Mouse (Mus musculus) erythroid progenitor cell, adult 5-6 weeks (primary cell): ENCODE data around the gene Olfr1382. TPM values are rescaled to one million over a fixed set of nuclear protein-coding genes. Genes with fewer than 3 reads are reported as not detected.
"Not testable (repeated sequence)": the region's sequence is repeated elsewhere in the genome, so short reads cannot be mapped to it uniquely, and the experiment has no call there.

Source experiments
- ATAC-seq: replicated peaks from 2 replicates; pipeline ENCODE4 v1.8.0; 2016; ENCODE audit warnings: moderate number of reproducible peaks, mild to moderate bottlenecking, moderate TSS enrichment, inconsistent platforms; ENCODE audit not compliant: poor library complexity, low FRiP score, severe bottlenecking
- total RNA-seq, 2 experiments: library from RNA; stranded (forward) in 1 of 2; stranded (reverse) in 1 of 2; fragments of 150-400 nt in 1 of 2; fragments of 186-747, 209-891 nt in 1 of 2; gene quantifications; 2 replicates each; pipeline versions ENCODE4 v1.2.3 to v1.2.4; 2015 to 2017; ENCODE audit warnings: low replicate concordance in 2 of 2

Gene Olfr1382
- total RNA-seq (2015; ENCODE audit: low replicate concordance) (not detected in 2 replicates), total RNA-seq (2017; ENCODE audit: low replicate concordance) (not detected in 2 replicates)

DNA sequence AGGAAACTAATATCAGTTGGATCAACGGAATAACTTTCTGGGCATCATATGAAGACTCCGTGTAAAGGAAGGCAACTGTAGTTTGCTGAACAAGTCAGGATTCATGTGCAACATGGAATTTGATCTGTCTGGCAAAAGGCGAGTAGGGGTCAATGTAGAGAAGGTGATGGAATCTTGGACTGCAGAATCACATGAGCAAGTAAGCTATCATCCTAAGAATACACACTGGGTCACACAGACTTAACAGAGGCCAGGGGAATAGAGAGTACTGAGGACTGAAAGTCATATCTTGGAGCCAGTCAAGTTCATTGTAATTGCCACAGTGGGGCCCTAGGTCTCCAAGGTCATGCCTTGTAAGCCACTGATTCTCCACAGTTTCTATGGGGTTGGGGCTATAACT is at the start of gene Olfr1382:
TSS of gene Olfr1382 (plus strand) at position 301 of the 400 bp plus-strand sequence.
- no peak for ATAC-seq

DNA sequence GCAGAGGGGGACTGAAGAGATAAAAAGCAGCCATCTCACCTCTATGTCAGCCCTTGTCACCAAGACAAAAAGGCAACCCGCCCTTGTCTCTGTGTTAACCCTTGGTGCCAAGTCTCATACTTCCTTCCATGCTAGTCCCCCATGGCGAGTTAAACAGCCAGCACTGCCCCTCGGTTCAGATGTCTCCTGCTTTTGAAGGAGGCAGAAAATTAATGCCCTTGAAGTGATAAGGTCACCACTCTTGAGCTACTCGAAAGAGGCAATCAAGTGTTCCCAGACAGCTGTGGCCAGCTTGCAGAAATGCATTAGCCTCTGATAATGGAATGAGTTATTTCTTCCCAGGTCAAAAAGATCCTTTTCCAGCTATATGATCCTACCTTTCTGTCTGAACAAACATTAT is 42.1 kb upstream of the Olfr1382 start:
- no peak for ATAC-seq

DNA sequence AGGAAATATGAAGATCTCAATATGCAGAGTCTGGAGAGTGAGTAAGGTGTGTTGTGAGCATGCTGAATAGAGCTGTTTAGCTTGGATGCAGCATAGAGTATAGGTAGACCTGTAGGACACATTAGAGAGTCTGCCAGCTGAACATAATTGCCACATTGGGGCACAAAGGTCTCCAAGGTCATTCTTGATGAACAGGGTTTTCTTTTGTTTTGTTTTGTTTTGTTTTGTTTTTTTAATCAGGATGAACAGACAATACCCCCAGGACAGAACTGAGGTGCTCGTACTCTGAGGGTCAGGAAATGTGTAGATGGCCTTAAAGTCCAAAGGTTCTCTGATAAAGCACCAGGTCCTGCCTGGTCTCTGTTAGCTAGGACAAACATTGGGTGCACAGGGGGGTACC is 39.3 kb upstream of the Olfr1382 start, which contains the start of gene Olfr1385:
TSS of gene Olfr1385 (plus strand) at position 301 of the 400 bp plus-strand sequence.
- ATAC-seq, result not testable (repeated sequence)

DNA sequence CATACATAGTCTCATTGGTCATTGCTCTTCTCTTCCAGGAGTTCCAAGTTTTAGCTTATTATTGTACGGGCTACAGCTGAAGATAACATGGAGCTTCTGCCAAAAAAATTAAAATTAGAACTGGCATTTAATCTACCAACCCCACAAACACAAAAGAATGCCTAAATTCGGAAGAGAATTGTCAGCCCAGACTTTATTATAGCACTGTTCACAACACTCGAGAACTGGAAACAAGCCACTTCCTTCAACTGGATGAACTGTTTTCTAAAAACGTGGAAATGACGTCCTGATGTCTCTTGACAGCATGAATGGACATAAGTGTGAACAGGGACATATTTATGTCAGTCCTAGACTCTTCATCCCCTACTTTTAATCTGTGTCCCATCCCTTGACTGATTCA is 10.0 kb upstream of the Olfr1382 start:
- ATAC-seq, result no peak

DNA sequence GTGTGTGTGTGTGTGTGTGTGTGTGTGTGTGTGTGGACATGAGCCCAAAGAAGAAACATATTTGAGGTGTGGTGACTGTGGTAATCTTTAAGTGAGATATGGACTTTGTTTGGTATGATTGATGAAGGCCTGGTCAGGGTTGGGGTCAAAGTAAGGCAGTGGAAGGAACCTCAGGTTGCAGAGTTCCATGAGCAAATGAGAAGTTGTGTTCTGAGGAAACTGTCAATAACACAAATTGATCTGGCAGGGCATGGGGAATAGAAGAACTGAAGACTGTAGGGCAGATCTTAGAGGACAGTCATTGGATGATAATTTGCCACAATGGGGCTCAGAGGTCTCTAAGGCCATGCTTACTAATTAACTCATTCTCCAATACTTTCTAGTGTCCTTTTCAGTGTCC is 8.7 kb upstream of the Olfr1382 start, which contains the start of gene Olfr1383:
TSS of gene Olfr1383 (plus strand) at position 301 of the 400 bp plus-strand sequence.
- ATAC-seq, result no peak

DNA sequence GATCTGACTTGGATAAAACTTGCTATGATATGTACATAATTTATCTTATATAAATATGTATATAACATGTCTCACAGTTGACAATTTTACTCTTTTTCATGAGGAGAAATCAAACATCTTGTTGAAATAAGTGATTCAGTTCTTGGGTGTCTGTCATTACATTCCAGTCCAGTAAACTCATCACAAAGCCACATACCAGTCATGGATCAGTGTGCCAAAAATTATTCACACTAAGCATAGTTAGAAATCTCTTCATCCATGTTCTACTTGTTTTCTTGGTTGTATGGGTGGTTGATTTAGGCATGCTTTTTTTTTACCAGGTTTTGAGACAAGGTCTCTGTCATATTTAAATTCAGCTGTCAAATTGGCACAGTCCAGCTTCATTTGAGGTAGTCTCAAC is 4.7 kb downstream of the Olfr1382 start:
- ATAC-seq, result no peak

DNA sequence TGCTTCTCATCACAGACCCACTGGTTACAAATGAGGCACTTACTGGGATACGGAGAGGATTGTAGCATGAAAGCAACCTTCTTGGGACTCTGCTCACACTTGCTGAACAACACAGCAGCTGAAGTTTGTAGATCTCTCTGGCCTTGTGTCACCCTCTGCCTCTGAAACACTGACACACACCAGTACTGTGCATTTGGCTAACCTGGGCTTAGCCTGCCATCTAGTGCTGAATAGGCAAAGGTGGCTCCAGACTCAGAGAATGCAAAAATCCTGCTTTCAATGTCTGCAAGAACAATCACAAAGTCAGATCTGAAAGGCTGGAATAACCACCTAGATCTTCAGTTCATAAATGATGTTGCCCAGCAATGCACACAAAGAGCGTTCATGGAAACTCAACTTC is 8.6 kb downstream of the Olfr1382 start:
- ATAC-seq, result not testable (repeated sequence)

DNA sequence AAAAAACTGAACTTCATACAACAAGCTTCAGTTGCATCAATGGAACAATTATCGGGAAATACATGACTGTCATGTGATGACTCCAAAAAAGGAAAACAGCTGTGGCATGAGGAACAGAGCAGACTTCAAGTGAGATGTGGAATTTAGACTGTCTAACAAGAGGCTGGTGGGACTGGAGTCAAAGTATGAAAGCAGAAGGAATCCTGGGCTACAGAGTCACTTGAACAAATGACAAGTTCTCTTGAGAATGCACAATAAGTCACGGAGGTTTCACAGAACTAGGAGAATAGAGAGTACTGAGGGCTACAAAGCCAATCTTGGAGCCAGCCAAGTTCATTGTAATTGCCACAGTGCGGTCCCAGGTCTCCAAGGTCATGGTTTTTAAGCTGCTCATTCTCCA is 15.1 kb downstream of the Olfr1382 start, which contains the start of gene Olfr1381:
TSS of gene Olfr1381 (plus strand) at position 301 of the 400 bp plus-strand sequence.
- ATAC-seq, result not testable (repeated sequence)

DNA sequence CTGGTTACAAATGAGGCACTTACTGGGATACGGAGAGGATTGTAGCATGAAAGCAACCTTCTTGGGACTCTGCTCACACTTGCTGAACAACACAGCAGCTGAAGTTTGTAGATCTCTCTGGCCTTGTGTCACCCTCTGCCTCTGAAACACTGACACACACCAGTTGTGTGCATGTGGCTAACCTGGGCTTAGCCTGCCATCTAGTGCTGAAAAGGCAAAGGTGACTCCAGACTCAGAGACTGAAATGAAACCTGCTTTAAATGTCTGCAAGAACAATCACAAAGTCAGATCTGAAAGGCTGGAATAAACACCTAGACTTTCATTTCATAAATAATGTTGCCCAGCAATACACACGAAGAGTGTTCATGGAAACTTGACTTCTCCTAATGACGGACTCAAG is 26.0 kb downstream of the Olfr1382 start:
- ATAC-seq, result not testable (repeated sequence)

DNA sequence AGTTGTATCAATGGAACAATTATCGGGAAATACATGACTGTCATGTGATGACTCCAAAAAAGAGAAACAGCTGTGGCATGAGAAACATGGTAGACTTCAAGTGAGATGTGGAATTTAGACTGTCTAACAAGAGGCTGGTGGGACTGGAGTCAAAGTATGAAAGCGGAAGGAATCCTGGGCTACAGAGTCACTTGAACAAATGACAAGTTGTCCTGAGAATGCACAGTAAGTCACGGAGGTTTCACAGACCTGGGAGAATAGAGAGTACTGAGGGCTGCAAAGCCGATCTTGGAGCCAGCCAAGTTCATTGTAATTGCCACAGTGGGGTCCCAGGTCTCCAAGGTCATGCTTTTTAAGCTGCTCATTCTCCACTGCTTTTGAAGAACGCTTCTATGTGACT is 28.5 kb downstream of the Olfr1382 start, which contains the start of gene Olfr1380:
TSS of gene Olfr1380 (plus strand) at position 301 of the 400 bp plus-strand sequence.
- ATAC-seq, result not testable (repeated sequence)

DNA sequence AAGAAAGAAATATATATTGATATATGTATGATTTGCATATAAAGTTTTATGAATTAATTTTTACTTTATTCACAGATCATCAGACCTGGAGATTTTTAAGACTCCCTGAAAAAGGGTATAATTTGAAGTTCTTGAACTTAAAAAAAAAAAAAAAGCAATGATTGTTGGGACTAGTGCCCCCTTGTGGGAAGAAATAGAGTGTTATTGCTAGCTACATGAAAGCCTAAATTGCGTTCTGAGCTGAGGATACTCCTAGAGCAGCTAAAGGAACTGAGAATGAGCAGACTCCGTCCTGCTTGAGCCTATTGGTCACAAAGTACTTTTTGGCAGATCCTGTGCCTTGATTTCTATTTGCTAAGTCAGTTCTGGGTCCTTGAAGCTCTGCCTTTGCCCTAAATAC is 47.0 kb downstream of the Olfr1382 start:
- ATAC-seq, result not testable (repeated sequence)

DNA sequence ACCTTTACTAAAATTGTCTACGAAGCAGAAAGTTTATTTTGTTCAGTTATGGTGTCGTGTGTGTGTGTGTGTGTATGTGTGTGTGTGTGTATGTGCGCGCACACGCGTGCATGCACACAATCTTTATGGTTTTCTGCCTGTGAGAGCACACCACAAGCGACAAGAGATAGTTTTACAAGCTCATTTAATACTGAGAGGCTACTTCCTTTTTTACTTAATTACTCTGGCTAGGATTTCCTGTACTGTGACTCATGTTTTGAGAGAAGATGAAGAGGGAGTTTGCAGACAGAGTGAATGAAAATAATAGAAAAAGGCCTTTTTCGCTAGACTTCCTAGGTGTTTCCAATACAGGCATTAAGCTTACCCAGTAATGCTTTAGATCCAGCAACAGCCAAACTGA is 52.4 kb downstream of the Olfr1382 start:
- ATAC-seq, result not testable (repeated sequence)

Other genes with a start within 250 kb of the Olfr1382 start
- not detected in 2 replicates for gene Olfr1393, start 249.9 kb upstream of the Olfr1382 start, total RNA-seq (2015; ENCODE audit: low replicate concordance)
- not detected in 2 replicates for gene Olfr1393, start 249.9 kb upstream of the Olfr1382 start, total RNA-seq (2017; ENCODE audit: low replicate concordance)
- gene Olfr1392, start 243.0 kb upstream of the Olfr1382 start, total RNA-seq (2015; ENCODE audit: low replicate concordance), result not detected in 2 replicates
- gene Olfr1392, start 243.0 kb upstream of the Olfr1382 start, total RNA-seq (2017; ENCODE audit: low replicate concordance), result not detected in 2 replicates
- not detected in 2 replicates for gene Olfr10, start 223.5 kb upstream of the Olfr1382 start, total RNA-seq (2015; ENCODE audit: low replicate concordance)
- not detected in 2 replicates for gene Olfr10, start 223.5 kb upstream of the Olfr1382 start, total RNA-seq (2017; ENCODE audit: low replicate concordance)
- not detected in 2 replicates for gene Olfr1391, start 205.5 kb upstream of the Olfr1382 start, total RNA-seq (2015; ENCODE audit: low replicate concordance)
- gene Olfr1391, start 205.5 kb upstream of the Olfr1382 start, total RNA-seq (2017; ENCODE audit: low replicate concordance), result not detected in 2 replicates
- not detected in 2 replicates for gene Olfr1390, start 193.1 kb upstream of the Olfr1382 start, total RNA-seq (2015; ENCODE audit: low replicate concordance)
- not detected in 2 replicates for gene Olfr1390, start 193.1 kb upstream of the Olfr1382 start, total RNA-seq (2017; ENCODE audit: low replicate concordance)
- not detected in 2 replicates for gene Olfr1389, start 105.2 kb upstream of the Olfr1382 start, total RNA-seq (2015; ENCODE audit: low replicate concordance)
- not detected in 2 replicates for gene Olfr1389, start 105.2 kb upstream of the Olfr1382 start, total RNA-seq (2017; ENCODE audit: low replicate concordance)
- gene Olfr1388, start 91.6 kb upstream of the Olfr1382 start, total RNA-seq (2015; ENCODE audit: low replicate concordance), result 1.8 TPM in 1 of 2 replicates, not detected in the other
- gene Olfr1388, start 91.6 kb upstream of the Olfr1382 start, total RNA-seq (2017; ENCODE audit: low replicate concordance), result 2.7 and 7.3 TPM in 2 replicates
- not detected in 2 replicates for gene Olfr1387, start 72.9 kb upstream of the Olfr1382 start, total RNA-seq (2015; ENCODE audit: low replicate concordance)
- not detected in 2 replicates for gene Olfr1387, start 72.9 kb upstream of the Olfr1382 start, total RNA-seq (2017; ENCODE audit: low replicate concordance)
- gene Olfr1386, start 63.2 kb upstream of the Olfr1382 start, total RNA-seq (2015; ENCODE audit: low replicate concordance), result not detected in 2 replicates
- gene Olfr1386, start 63.2 kb upstream of the Olfr1382 start, total RNA-seq (2017; ENCODE audit: low replicate concordance), result not detected in 2 replicates
- gene Olfr1385, start 39.2 kb upstream of the Olfr1382 start, total RNA-seq (2015; ENCODE audit: low replicate concordance), result not detected in 2 replicates
- not detected in 2 replicates for gene Olfr1385, start 39.2 kb upstream of the Olfr1382 start, total RNA-seq (2017; ENCODE audit: low replicate concordance)
- not detected in 2 replicates for gene Olfr1384, start 21.5 kb upstream of the Olfr1382 start, total RNA-seq (2015; ENCODE audit: low replicate concordance)
- gene Olfr1384, start 21.5 kb upstream of the Olfr1382 start, total RNA-seq (2017; ENCODE audit: low replicate concordance), result not detected in 2 replicates
- gene Olfr1383, start 8.6 kb upstream of the Olfr1382 start, total RNA-seq (2015; ENCODE audit: low replicate concordance), result not detected in 2 replicates
- not detected in 2 replicates for gene Olfr1383, start 8.6 kb upstream of the Olfr1382 start, total RNA-seq (2017; ENCODE audit: low replicate concordance)
- gene Olfr1381, start 15.2 kb downstream of the Olfr1382 start, total RNA-seq (2015; ENCODE audit: low replicate concordance), result not detected in 2 replicates
- gene Olfr1381, start 15.2 kb downstream of the Olfr1382 start, total RNA-seq (2017; ENCODE audit: low replicate concordance), result not detected in 2 replicates
- not detected in 2 replicates for gene Olfr1380, start 28.6 kb downstream of the Olfr1382 start, total RNA-seq (2015; ENCODE audit: low replicate concordance)
- not detected in 2 replicates for gene Olfr1380, start 28.6 kb downstream of the Olfr1382 start, total RNA-seq (2017; ENCODE audit: low replicate concordance)
- gene Flt4, start 81.0 kb downstream of the Olfr1382 start, total RNA-seq (2015; ENCODE audit: low replicate concordance), result 0.36 TPM in 1 of 2 replicates, not detected in the other
- gene Flt4, start 81.0 kb downstream of the Olfr1382 start, total RNA-seq (2017; ENCODE audit: low replicate concordance), result not detected in 2 replicates
- not detected in 2 replicates for gene Scgb3a1, start 135.4 kb downstream of the Olfr1382 start, total RNA-seq (2015; ENCODE audit: low replicate concordance)
- not detected in 2 replicates for gene Scgb3a1, start 135.4 kb downstream of the Olfr1382 start, total RNA-seq (2017; ENCODE audit: low replicate concordance)
- gene Cnot6, start 184.5 kb downstream of the Olfr1382 start, total RNA-seq (2015; ENCODE audit: low replicate concordance), result 91.0 and 112 TPM in 2 replicates
- gene Cnot6, start 184.5 kb downstream of the Olfr1382 start, total RNA-seq (2017; ENCODE audit: low replicate concordance), result 115 and 137 TPM in 2 replicates